Mouse (Mus musculus) macrophage (primary cell): Measurements from ENCODE around the gene Ube2q1. TPM values are rescaled to one million over a fixed set of nuclear protein-coding genes. Genes with fewer than 3 reads are reported as not detected.

Experiments
- H3K27ac ChIP-seq: fragments of 350-480 bp; formaldehyde crosslinking; 2 replicates; pipeline ENCODE4 v1.9.0; 2021
- H3K36me3 ChIP-seq: fragments of 350-480 bp; formaldehyde crosslinking; 2 replicates; pipeline ENCODE4 v1.9.0; 2021; ENCODE audit errors: inconsistent target
- H3K4me3 ChIP-seq: fragments of 350-480 bp; formaldehyde crosslinking; 2 replicates; pipeline ENCODE4 v1.9.0; 2021; ENCODE audit errors: inconsistent target
- H3K79me2 ChIP-seq: fragments of 350-480 bp; formaldehyde crosslinking; 2 replicates; pipeline ENCODE4 v1.9.0; 2021; ENCODE audit errors: inconsistent target
- WGBS: methylation state at CpG from one replicate; pipeline ENCODE4 v1.1.7; 2026; ENCODE audit warnings: inconsistent platforms; ENCODE audit not compliant: missing documents; 5-methylcytosine and 5-hydroxymethylcytosine counted together
- polyA plus RNA-seq: library from polyadenylated mRNA; stranded (reverse); fragments of 250-400 nt; gene quantifications from 3 replicates; pipeline ENCODE4 v1.2.4, GENCODE M21; 2018; ENCODE audit warnings: inconsistent platforms

Ube2q1 gene
- polyA plus RNA-seq, 1 experiment from 2014 or later, result 201 TPM

- Histone ChIP-seq H3K79me2 (no peaks in the 10 kb centered on the region), H3K4me3 (no peak overlapping the region), H3K36me3 (no peaks in the 10 kb centered on the region), H3K27ac (peak overlapping the region; percentile 59)
- 75% methylated on average over 5 of the region's 5 CpGs for WGBS
Observed at GRCm38 (mm10) chr3:89800774-89801506, 27.5 kb downstream of the Ube2q1 start.

- H3K4me3 ChIP-seq, result no peak overlapping the region
- no peaks in the 10 kb centered on the region for H3K36me3 ChIP-seq
- 3% methylated on average over 3 of the region's 3 CpGs for WGBS
- peak overlapping the region; percentile 59 for H3K27ac ChIP-seq
- no peaks in the 10 kb centered on the region for H3K79me2 ChIP-seq
Observed at GRCm38 (mm10) chr3:89801507-89801847, 28.1 kb downstream of the Ube2q1 start.

DNA sequence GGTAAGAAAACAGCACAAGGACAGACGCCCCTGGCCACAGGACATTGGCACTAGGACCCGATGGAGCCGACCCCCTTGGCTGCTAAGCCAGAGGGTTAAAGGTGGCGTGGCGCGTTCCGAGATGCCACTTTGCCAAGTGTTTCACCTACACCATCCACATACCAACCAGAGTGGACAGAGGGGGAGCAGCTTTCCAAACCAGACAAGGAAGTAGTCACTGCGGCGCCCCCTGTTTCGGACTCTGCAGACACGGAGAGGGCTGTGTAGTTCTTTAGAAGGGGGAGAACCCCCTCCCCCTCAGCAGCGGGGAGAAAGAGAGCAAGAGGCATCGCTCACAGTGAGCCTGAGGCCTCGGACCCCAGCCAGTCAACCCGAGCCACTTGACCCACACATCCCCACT is 29.5 kb downstream of the Ube2q1 start:
- H3K36me3 ChIP-seq, result no peaks in the 10 kb centered on the region
- WGBS, result 94% methylated on average over 13 of the region's 15 CpGs

DNA sequence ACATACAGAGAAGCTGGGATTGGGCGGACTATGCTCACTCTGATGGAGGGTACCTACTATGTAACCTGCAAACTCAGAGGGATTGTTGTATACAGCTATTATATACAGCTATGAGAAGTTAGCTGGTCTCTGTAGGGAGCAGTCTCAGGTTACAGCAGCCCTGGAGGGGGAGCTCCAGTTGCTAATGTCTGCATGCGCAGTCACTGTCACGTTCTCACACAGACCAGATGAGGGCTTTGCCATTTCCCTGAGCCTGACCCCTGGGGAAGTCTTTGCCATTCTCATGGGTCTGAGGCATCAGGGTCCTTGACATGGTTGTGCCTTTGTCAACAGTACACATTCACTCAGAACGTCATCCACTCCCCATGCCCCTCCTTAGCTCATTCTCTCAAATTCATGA is 31.8 kb downstream of the Ube2q1 start:
- 92% methylated on average over 4 of the region's 4 CpGs for WGBS
- Histone ChIP-seq H3K79me2 (no peaks in the 10 kb centered on the region), H3K27ac (no peak overlapping the region), H3K4me3 (no peak overlapping the region), H3K36me3 (no peaks in the 10 kb centered on the region)

More for the DNA sequence above, 29.5 kb downstream of the Ube2q1 start:
- Histone ChIP-seq H3K27ac (no peak overlapping the region), H3K79me2 (no peaks in the 10 kb centered on the region), H3K4me3 (no peak overlapping the region)

GRCm38 (mm10) chr3:89806751-89807150 is 33.3 kb downstream of the Ube2q1 start:
- 94% methylated on average over 2 of the region's 2 CpGs for WGBS
- no peak overlapping the region for H3K4me3 ChIP-seq

GRCm38 (mm10) chr3:89807171-89807570 is 33.8 kb downstream of the Ube2q1 start:
- no peaks in the 10 kb centered on the region for H3K79me2 ChIP-seq
- no peaks in the 10 kb centered on the region for H3K36me3 ChIP-seq
- H3K27ac ChIP-seq, result no peak overlapping the region
- no peak overlapping the region for H3K4me3 ChIP-seq
- WGBS, result 88% methylated on average over 3 of the region's 3 CpGs

More at GRCm38 (mm10) chr3:89806751-89807150, 33.3 kb downstream of the Ube2q1 start:
- Histone ChIP-seq H3K27ac (no peak overlapping the region), H3K36me3 (no peaks in the 10 kb centered on the region), H3K79me2 (no peaks in the 10 kb centered on the region)

DNA sequence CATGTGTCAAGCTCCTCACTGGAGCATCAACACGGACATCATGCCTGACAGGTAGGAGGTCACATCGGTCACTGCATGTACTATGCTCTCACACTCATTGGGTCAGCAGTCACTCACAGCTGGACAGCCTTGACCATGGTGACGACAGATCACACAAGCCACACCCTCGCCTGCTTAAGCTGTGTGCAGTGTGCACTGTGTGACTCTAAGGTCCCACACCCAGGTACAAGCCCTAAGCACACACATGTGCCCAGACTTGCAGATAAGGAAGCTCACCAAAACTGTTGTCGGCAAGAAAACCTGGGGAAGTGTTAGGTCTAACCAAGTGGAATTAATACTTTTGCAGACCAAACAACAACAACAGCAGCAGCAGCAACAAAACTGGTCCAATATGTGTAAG is 34.5 kb downstream of the Ube2q1 start:
- H3K79me2 ChIP-seq, result no peaks in the 10 kb centered on the region
- H3K4me3 ChIP-seq, result no peak overlapping the region
- WGBS, result 87% methylated on average over 5 of the region's 5 CpGs
- H3K27ac ChIP-seq, result no peak overlapping the region
- no peaks in the 10 kb centered on the region for H3K36me3 ChIP-seq

DNA sequence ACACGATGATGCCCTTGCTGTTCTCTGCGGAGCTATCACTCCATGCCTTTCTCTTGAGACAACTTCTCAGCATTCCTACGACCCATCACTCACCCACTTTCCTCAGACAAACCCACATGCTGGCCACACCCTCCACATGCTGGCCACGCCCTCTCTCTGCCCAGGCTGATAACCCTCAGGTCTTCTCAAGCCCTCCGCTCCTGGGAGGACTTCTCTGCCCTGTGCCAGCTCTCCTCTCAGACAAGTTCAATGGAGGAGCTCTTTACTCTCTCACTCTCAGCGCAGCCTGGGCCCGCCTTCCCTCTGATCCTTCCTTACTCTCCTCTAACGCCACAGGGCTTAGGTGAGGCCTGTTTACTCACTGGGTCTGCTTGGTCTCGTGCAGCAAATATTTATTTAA is 35.2 kb downstream of the Ube2q1 start:
- no peaks in the 10 kb centered on the region for H3K36me3 ChIP-seq
- H3K27ac ChIP-seq, result no peak overlapping the region
- WGBS, result 91% methylated on average over 9 of the region's 9 CpGs
- H3K79me2 ChIP-seq, result no peaks in the 10 kb centered on the region
- no peak overlapping the region for H3K4me3 ChIP-seq

GRCm38 (mm10) chr3:89810841-89811240 is 37.4 kb downstream of the Ube2q1 start:
- Histone ChIP-seq H3K4me3 (no peak overlapping the region), H3K36me3 (no peaks in the 10 kb centered on the region), H3K27ac (no peak overlapping the region), H3K79me2 (no peaks in the 10 kb centered on the region)

- no peaks in the 10 kb centered on the region for H3K79me2 ChIP-seq
- no peak overlapping the region for H3K27ac ChIP-seq
- H3K4me3 ChIP-seq, result no peak overlapping the region
- no peaks in the 10 kb centered on the region for H3K36me3 ChIP-seq
- 95% methylated on average over 3 of the region's 3 CpGs for WGBS
Observed at GRCm38 (mm10) chr3:89812166-89812565, 38.8 kb downstream of the Ube2q1 start.

DNA sequence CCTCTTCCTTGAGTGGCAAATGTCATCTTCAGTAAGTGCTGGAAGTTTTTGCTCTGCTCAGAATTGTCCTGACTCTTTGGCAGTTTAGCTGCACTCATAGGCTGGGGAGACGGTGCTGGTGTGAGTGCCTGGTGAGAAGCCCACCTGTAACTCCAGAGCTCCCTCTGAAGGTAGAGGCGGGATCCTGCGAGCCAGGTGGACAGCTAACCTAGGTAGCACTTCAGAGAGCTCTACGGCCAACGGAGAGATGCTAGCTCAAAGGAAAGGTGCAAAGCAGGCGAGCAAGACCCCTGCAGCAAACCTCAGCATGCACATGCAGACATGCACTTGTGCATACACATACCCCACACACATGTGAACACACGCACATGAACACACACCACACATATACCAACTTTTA is 40.6 kb downstream of the Ube2q1 start:
- no peak overlapping the region for H3K27ac ChIP-seq
- H3K4me3 ChIP-seq, result no peak overlapping the region
- H3K36me3 ChIP-seq, result no peaks in the 10 kb centered on the region
- WGBS, result 96% methylated on average over 6 of the region's 7 CpGs
- no peaks in the 10 kb centered on the region for H3K79me2 ChIP-seq

DNA sequence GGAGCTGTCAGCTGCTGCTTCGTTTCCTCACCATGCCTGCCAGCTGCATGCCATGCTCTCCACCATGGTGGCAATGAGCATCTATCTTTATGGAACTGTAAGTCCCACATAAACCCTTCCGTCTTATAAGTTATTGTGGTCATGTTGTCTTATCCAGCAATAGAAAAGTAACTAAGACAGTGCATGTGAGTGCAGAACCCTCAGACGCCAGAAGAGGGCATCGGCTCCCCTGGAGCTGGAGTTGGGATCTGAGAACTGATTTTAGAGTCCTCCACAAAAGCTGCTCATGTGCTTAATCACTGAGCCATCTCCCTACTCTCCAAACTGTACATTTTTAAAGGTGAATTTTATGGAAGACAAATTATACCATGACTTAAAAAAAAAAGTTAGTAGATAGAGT is 43.6 kb downstream of the Ube2q1 start:
- Histone ChIP-seq H3K27ac (no peak overlapping the region), H3K79me2 (no peaks in the 10 kb centered on the region), H3K36me3 (no peaks in the 10 kb centered on the region), H3K4me3 (no peak overlapping the region)
- WGBS, result 65% methylated on average over 4 of the region's 4 CpGs

DNA sequence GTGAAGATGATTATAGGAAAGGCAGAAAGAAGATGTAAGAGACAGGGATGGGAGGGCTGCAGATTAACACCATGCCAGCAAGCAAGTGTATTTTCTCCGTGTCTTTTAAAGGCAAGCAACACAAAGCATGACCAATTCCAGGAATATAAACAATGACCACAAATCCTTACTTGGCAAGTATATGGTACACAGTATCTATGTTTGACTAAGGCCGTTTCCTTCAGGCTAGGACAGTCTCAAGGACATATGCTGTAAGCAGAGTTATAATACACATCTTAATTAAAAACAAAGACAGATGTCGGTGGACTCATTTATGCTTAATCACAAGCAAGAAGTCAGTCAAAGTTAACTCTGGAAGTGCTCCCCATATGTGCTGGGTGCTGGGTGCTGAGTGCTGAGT is 45.2 kb downstream of the Ube2q1 start:
- Histone ChIP-seq H3K79me2 (no peaks in the 10 kb centered on the region), H3K36me3 (no peaks in the 10 kb centered on the region), H3K4me3 (no peak overlapping the region), H3K27ac (no peak overlapping the region)
- 98% methylated on average over 3 of the region's 3 CpGs for WGBS

GRCm38 (mm10) chr3:89819897-89820296 is 46.5 kb downstream of the Ube2q1 start:
- 21% methylated on average over 7 of the region's 7 CpGs for WGBS
- Histone ChIP-seq H3K79me2 (no peaks in the 10 kb centered on the region), H3K4me3 (no peak overlapping the region), H3K36me3 (no peaks in the 10 kb centered on the region), H3K27ac (no peak overlapping the region)

GRCm38 (mm10) chr3:89820311-89821095 is 47.1 kb downstream of the Ube2q1 start:
- H3K79me2 ChIP-seq, result no peaks in the 10 kb centered on the region
- no peak overlapping the region for H3K27ac ChIP-seq
- 84% methylated on average over 11 of the region's 12 CpGs for WGBS
- no peak overlapping the region for H3K4me3 ChIP-seq
- H3K36me3 ChIP-seq, result no peaks in the 10 kb centered on the region
